10 mouse cellular contexts compared by ENCODE assay signal in the genomic region with DNA sequence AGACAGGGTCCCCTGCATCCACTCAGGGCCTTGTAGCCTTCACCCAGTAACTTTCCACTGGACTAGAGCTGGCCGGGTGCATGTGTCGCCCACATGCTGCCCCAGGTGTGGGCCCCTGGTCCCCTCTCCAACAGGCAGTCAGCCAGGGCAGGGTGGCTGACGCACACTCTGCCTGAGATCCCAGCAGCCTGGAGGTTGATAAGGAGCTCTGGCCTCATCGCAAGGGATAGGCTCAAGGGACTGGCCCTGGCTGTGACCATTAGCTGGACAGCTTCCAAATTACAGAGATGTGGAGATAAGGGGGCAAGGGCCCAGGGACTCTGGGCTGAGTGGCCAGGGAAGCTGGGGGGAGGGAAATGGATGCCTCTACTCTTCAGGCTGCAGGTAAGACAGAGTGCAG. TPM values are rescaled to one million over a fixed set of nuclear protein-coding genes. Genes with fewer than 3 reads are reported as not detected.
DNase-seq lines count a peak whose midpoint lies in the region; ATAC-seq and TF ChIP-seq lines count a peak whose summit lies in the region.
"Had no signal": no experiment of that assay in that cellular context is flagged by ENCODE, and none has a peak within 500 bp of the region (broad histone marks: within the 10 kb centered on the region; RNA-seq: fewer than 3 reads in every experiment).

No protein-coding gene starts in this region.

- H3K9me3 ChIP-seq in heart, embryonic 12.5 days (replicated peaks) = no peaks in the 10 kb centered on the region
- H3K9me3 ChIP-seq in hindbrain, postnatal 0 days (ENCODE audit: low read length) = no peaks in the 10 kb centered on the region
- H3K9me3 ChIP-seq: neural tube, embryonic 13.5 days had no signal

- no peak overlapping the region for H3K4me3 ChIP-seq in heart, embryonic 12.5 days
- H3K4me3 ChIP-seq in hindbrain, postnatal 0 days (ENCODE audit: low read length) = no peak overlapping the region
- H3K4me3 ChIP-seq: erythroblast, embryonic 14.5 days; neural tube, embryonic 13.5 days had no signal

- H3K36me3 ChIP-seq in heart, embryonic 12.5 days = no peaks in the 10 kb centered on the region
- no peaks in the 10 kb centered on the region for H3K36me3 ChIP-seq in hindbrain, postnatal 0 days (ENCODE audit: insufficient read depth, low read length)
- H3K36me3 ChIP-seq: neural tube, embryonic 13.5 days had no signal

- ATAC-seq in cerebellum, adult (ENCODE audit: insufficient number of reproducible peaks, low FRiP score, low TSS enrichment) = no peak
- peak; percentile 63; the same call in 1 of the 2 replicates for ATAC-seq in heart, embryonic 12.5 days (ENCODE audit: insufficient number of reproducible peaks, low FRiP score)
- no peak for ATAC-seq in hindbrain, postnatal 0 days

- H3K27me3 ChIP-seq in heart, embryonic 12.5 days (replicated peaks) = peaks cover 71% of the 10 kb centered on the region
- H3K27me3 ChIP-seq in hindbrain, postnatal 0 days (ENCODE audit: insufficient read depth, low read length) = no peaks in the 10 kb centered on the region
- H3K27me3 ChIP-seq: neural tube, embryonic 13.5 days had no signal

- DNase-seq in cerebellum, adult 11 months = peak; percentile 44
- peak; percentile 29 for DNase-seq in 416B (ENCODE audit: low read depth)
- DNase-seq in kidney, postnatal 14 days = peak; percentile 70
- DNase-seq in right cerebral cortex, postnatal 36 days (ENCODE audit: low spot score in 2 of 2) = no peak
- DNase-seq in B cell, adult 2 months = no peak
- no peak for DNase-seq in hindbrain, postnatal 0 days (ENCODE audit: low spot score)

- no peak overlapping the region for H3K9ac ChIP-seq in heart, embryonic 12.5 days
- no peak overlapping the region for H3K9ac ChIP-seq in hindbrain, postnatal 0 days (replicated peaks; ENCODE audit: low read length)
- H3K9ac ChIP-seq: neural tube, embryonic 13.5 days had no signal

- no peak overlapping the region for H3K27ac ChIP-seq in heart, embryonic 12.5 days (ENCODE audit: poor library complexity, severe bottlenecking)
- H3K27ac ChIP-seq in hindbrain, postnatal 0 days = no peak overlapping the region
- H3K27ac ChIP-seq: neural tube, embryonic 13.5 days had no signal

- H3K4me2 ChIP-seq in heart, embryonic 12.5 days = no peak overlapping the region
- no peak overlapping the region for H3K4me2 ChIP-seq in hindbrain, postnatal 0 days (ENCODE audit: low read depth, low read length)
- H3K4me2 ChIP-seq: neural tube, embryonic 13.5 days had no signal

- TF ChIP-seq CTCF in hindbrain, postnatal 0 days (IDR thresholded peaks at IDR 0.05; ENCODE audit: low read depth) = no peak

- 12% methylated on average over 4 of the region's 4 CpGs for WGBS in heart, embryonic 12.5 days
- WGBS in hindbrain, postnatal 0 days = 72% methylated on average over 4 of the region's 4 CpGs

- H3K4me1 ChIP-seq in heart, embryonic 12.5 days (replicated peaks) = peaks cover 46% of the 10 kb centered on the region
- H3K4me1 ChIP-seq in hindbrain, postnatal 0 days (ENCODE audit: insufficient read depth, low read length) = peaks cover 17% of the 10 kb centered on the region

RNA-seq across cellular contexts. Expression of a gene that starts 24.3 kb away (rescaled TPM):
- polyA plus RNA-seq in heart, embryonic 12.5 days (2016; fragmentation: Nextera tagmentation; extraction: Ambion mirVana) = 11.3 and 12.2 TPM in 2 replicates
- total RNA-seq in hindbrain, postnatal 0 days (2014; rRNA removed) = 10.1 and 13.7 TPM in 2 replicates
- polyA plus RNA-seq in hindbrain, postnatal 0 days (2015; fragmentation: Nextera tagmentation; extraction: Ambion mirVana) = 12.6 and 12.7 TPM in 2 replicates

RNA-seq across cellular contexts. Expression of a gene that starts 29.2 kb away (rescaled TPM):
- 0.09 and 0.15 TPM in 2 replicates for polyA plus RNA-seq in heart, embryonic 12.5 days (2016; fragmentation: Nextera tagmentation; extraction: Ambion mirVana)
- total RNA-seq in hindbrain, postnatal 0 days (2014; rRNA removed) = 30.5 and 33.4 TPM in 2 replicates
- polyA plus RNA-seq in hindbrain, postnatal 0 days (2015; fragmentation: Nextera tagmentation; extraction: Ambion mirVana) = 54.6 and 57.9 TPM in 2 replicates
- polyA plus RNA-seq: erythroblast, embryonic 14.5 days had no signal

RNA-seq across cellular contexts. Expression of a gene that starts 41.2 kb away (rescaled TPM):
- 11.4 and 12.0 TPM in 2 replicates for polyA plus RNA-seq in heart, embryonic 12.5 days (2016; fragmentation: Nextera tagmentation; extraction: Ambion mirVana)
- 19.5 and 23.4 TPM in 2 replicates for total RNA-seq in hindbrain, postnatal 0 days (2014; rRNA removed)
- polyA plus RNA-seq in hindbrain, postnatal 0 days (2015; fragmentation: Nextera tagmentation; extraction: Ambion mirVana) = 10.0 and 11.4 TPM in 2 replicates

Comparison
In these comparisons a context has a peak if more than half of its experiments do, and no peak if none do; other contexts are left out.
1. DNase-seq: peak in cerebellum, adult 11 months (single experiment), 416B (single experiment) and kidney, postnatal 14 days (single experiment); none in right cerebral cortex, postnatal 36 days (0 of 2), B cell, adult 2 months (0 of 2) and hindbrain, postnatal 0 days (single experiment).
2. RNA of a gene that starts 29.2 kb away (polyA plus RNA-seq): 54.6 to 57.9 TPM in hindbrain, postnatal 0 days; 0.09 to 0.15 TPM in heart, embryonic 12.5 days; every median in the first group is over 10 times any median in the second.